Mouse (Mus musculus) frontal cortex, postnatal 25 days (tissue): Measurements from ENCODE around the gene Senp7.
"Not testable (repeated sequence)": the region's sequence is repeated elsewhere in the genome, so short reads cannot be mapped to it uniquely, and the experiment has no call there.

Experiments
- DNase-seq, 2 experiments: peaks; one replicate each; pipeline ENCODE4 v3.0.0; 2022; ENCODE audit warnings: low spot score in 2 of 2

The Senp7 gene

GRCm38 (mm10) chr16:56048038-56048437, at the start of gene Senp7:
Gene Senp7 (plus strand): TSS chr16:56048338.
- DNase-seq, result not testable (repeated sequence)

- DNase-seq, result no peak
Observed at GRCm38 (mm10) chr16:56006798-56007197, 41.3 kb upstream of the Senp7 start.

GRCm38 (mm10) chr16:56008862-56009261, 39.3 kb upstream of the Senp7 start:
- DNase-seq, result no peak

GRCm38 (mm10) chr16:56012789-56013743, 35.1 kb upstream of the Senp7 start:
- no peak for DNase-seq

GRCm38 (mm10) chr16:56014076-56014475, 34.1 kb upstream of the Senp7 start:
- no peak for DNase-seq

- DNase-seq, result no peak
Observed at GRCm38 (mm10) chr16:56019660-56020059, 28.5 kb upstream of the Senp7 start.

GRCm38 (mm10) chr16:56027854-56028629, 20.1 kb upstream of the Senp7 start:
- no peak for DNase-seq

- DNase-seq, result no peak
Observed at GRCm38 (mm10) chr16:56028722-56029551, 19.2 kb upstream of the Senp7 start.

GRCm38 (mm10) chr16:56029661-56030082, 18.5 kb upstream of the Senp7 start, which contains the start of gene Pcnp:
Gene Pcnp (minus strand): TSS chr16:56029739.
- DNase-seq, result peak; percentile 92 to 94

- DNase-seq, result no peak
Observed at GRCm38 (mm10) chr16:56034566-56034965, 13.6 kb upstream of the Senp7 start.

GRCm38 (mm10) chr16:56036501-56036900, 11.6 kb upstream of the Senp7 start:
- no peak for DNase-seq

GRCm38 (mm10) chr16:56037138-56038010, 10.8 kb upstream of the Senp7 start, which contains the start of gene Trmt10c:
Gene Trmt10c (minus strand): TSS chr16:56037819.
- peak; percentile 81 to 88 for DNase-seq

GRCm38 (mm10) chr16:56038090-56038489, 10.0 kb upstream of the Senp7 start:
- no peak for DNase-seq

- no peak for DNase-seq
Observed at GRCm38 (mm10) chr16:56055911-56056310, 7.8 kb downstream of the Senp7 start.

- no peak for DNase-seq
Observed at GRCm38 (mm10) chr16:56056944-56057590, 8.9 kb downstream of the Senp7 start.

GRCm38 (mm10) chr16:56058151-56058550, 10.0 kb downstream of the Senp7 start:
- DNase-seq, result no peak

- no peak for DNase-seq
Observed at GRCm38 (mm10) chr16:56061995-56062594, 14.0 kb downstream of the Senp7 start.

- DNase-seq, result no peak
Observed at GRCm38 (mm10) chr16:56062981-56063380, 14.8 kb downstream of the Senp7 start.

GRCm38 (mm10) chr16:56064334-56064990, 16.3 kb downstream of the Senp7 start:
- peak; percentile 27 to 37 for DNase-seq
